Mouse (Mus musculus) large intestine, adult 2 months (tissue): ENCODE measurements at regions not wholly inside any gene's neighbourhood (a gene's known extent, or its start where the extent isn't known, plus 50 kb on each side); places are given as distances from the start of the nearest gene placed in this dataset.

Source experiments
- DNase-seq: peaks from one replicate; pipeline ENCODE4 v3.0.0-alpha.2; 2012; ENCODE audit warnings: low read depth, low spot score
- WGBS: fragments of 180-500 bp; shearing (Covaris S2); methylation state at CpG from one replicate; pipeline ENCODE4 v1.1.7; 2018; 5-methylcytosine and 5-hydroxymethylcytosine counted together

GRCm38 (mm10) chr14:31891500-31892185 is 61.2 kb upstream of the Ankrd28 start:
- WGBS, result 23% methylated on average over 16 of the region's 16 CpGs
- DNase-seq, result no peak

GRCm38 (mm10) chr14:31892186-31892510 is 61.7 kb upstream of the Ankrd28 start:
- WGBS, result 23% methylated on average over 6 of the region's 6 CpGs
- DNase-seq, result peak; percentile 3

- DNase-seq, result no peak
- 58% methylated on average over 1 of the region's 1 CpGs for WGBS
Observed at GRCm38 (mm10) chr14:31896500-31896899, 66.0 kb upstream of the Ankrd28 start.

GRCm38 (mm10) chr14:31899504-31899903 is 69.1 kb upstream of the Ankrd28 start:
- WGBS, result 62% methylated on average over 8 of the region's 8 CpGs
- DNase-seq, result no peak

- DNase-seq, result no peak
Observed at GRCm38 (mm10) chr14:31899906-31900305, 69.5 kb upstream of the Ankrd28 start.

GRCm38 (mm10) chr14:31901901-31902300 is 71.5 kb upstream of the Ankrd28 start:
- WGBS, result 32% methylated on average over 4 of the region's 4 CpGs
- no peak for DNase-seq

More at GRCm38 (mm10) chr14:31899906-31900305, 69.5 kb upstream of the Ankrd28 start:
- 57% methylated on average over 4 of the region's 4 CpGs for WGBS

GRCm38 (mm10) chr14:31903664-31904063 is 73.2 kb upstream of the Ankrd28 start:
- DNase-seq, result no peak
- WGBS, result 67% methylated on average over 3 of the region's 3 CpGs

- 72% methylated on average over 7 of the region's 7 CpGs for WGBS
Observed at GRCm38 (mm10) chr14:31908591-31908990, 78.1 kb upstream of the Ankrd28 start.

GRCm38 (mm10) chr14:31909291-31909690 is 78.8 kb upstream of the Ankrd28 start:
- DNase-seq, result no peak
- WGBS, result 28% methylated on average over 4 of the region's 4 CpGs

More at GRCm38 (mm10) chr14:31908591-31908990, 78.1 kb upstream of the Ankrd28 start:
- DNase-seq, result no peak

GRCm38 (mm10) chr14:31910809-31911208 is 80.4 kb upstream of the Ankrd28 start:
- 67% methylated on average over 2 of the region's 2 CpGs for WGBS
- no peak for DNase-seq

GRCm38 (mm10) chr14:31918461-31918860 is 88.0 kb upstream of the Ankrd28 start:
- 81% methylated on average over 4 of the region's 4 CpGs for WGBS
- DNase-seq, result no peak

- no peak for DNase-seq
- WGBS, result 92% methylated on average over 1 of the region's 1 CpGs
Observed at GRCm38 (mm10) chr14:31918921-31919320, 88.5 kb upstream of the Ankrd28 start.

- WGBS, result 33% methylated on average over 12 of the region's 12 CpGs
- DNase-seq, result no peak
Observed at GRCm38 (mm10) chr14:31929161-31929707, 98.8 kb upstream of the Ankrd28 start.

- peak; percentile 71 for DNase-seq
- WGBS, result 9% methylated on average over 9 of the region's 9 CpGs
Observed at GRCm38 (mm10) chr14:31930367-31930766, 98.4 kb upstream of the Galnt15 start.

GRCm38 (mm10) chr14:31931971-31932370 is 96.8 kb upstream of the Galnt15 start:
- 77% methylated on average over 5 of the region's 5 CpGs for WGBS
- DNase-seq, result no peak

- WGBS, result 52% methylated on average over 9 of the region's 9 CpGs
- DNase-seq, result no peak
Observed at GRCm38 (mm10) chr14:31933441-31933840, 95.3 kb upstream of the Galnt15 start.

- no peak for DNase-seq
- WGBS, result 13% methylated on average over 13 of the region's 13 CpGs
Observed at GRCm38 (mm10) chr14:31933841-31934271, 94.9 kb upstream of the Galnt15 start.

- 9% methylated on average over 5 of the region's 6 CpGs for WGBS
- no peak for DNase-seq
Observed at GRCm38 (mm10) chr14:31934321-31934720, 94.5 kb upstream of the Galnt15 start.

- no peak for DNase-seq
- WGBS, result 12% methylated on average over 3 of the region's 3 CpGs
Observed at GRCm38 (mm10) chr14:31934771-31935170, 94.0 kb upstream of the Galnt15 start.

GRCm38 (mm10) chr14:31935411-31935810 is 93.4 kb upstream of the Galnt15 start:
- no peak for DNase-seq
- WGBS, result 54% methylated on average over 3 of the region's 3 CpGs

- WGBS, result 54% methylated on average over 3 of the region's 3 CpGs
- no peak for DNase-seq
Observed at GRCm38 (mm10) chr14:31936581-31936980, 92.2 kb upstream of the Galnt15 start.
